Mouse (Mus musculus) MEL (cell line): ENCODE measurements around the gene Slc5a2. TPM values are rescaled to one million over a fixed set of nuclear protein-coding genes. Genes with fewer than 3 reads are reported as not detected.
A peak's percentile ranks its signal among the peaks of the same experiment; 100 is the strongest.

ENCODE experiments used
- DNase-seq: peaks from one replicate; pipeline ENCODE4 v3.0.0; 2011; ENCODE audit warnings: low read depth, low spot score
- H3K27ac ChIP-seq: 2 replicates; pipeline ENCODE4 v1.5.1; 2012; ENCODE audit warnings: low read depth, mild to moderate bottlenecking, control low read depth, low read length, moderate library complexity; ENCODE audit not compliant: control insufficient read depth
- H3K27me3 ChIP-seq, 2 experiments: fragments of 150-350 bp in 1 of 2; sonication (generic) in 1 of 2; 2 replicates each; pipeline ENCODE4 v1.6.1; 2012; ENCODE audit warnings: low read length in 2 of 2, mild to moderate bottlenecking in 2 of 2, improper control_type of control experiment in 1 of 2, moderate library complexity in 1 of 2; ENCODE audit not compliant: insufficient read depth in 2 of 2, control insufficient read depth in 1 of 2
- H3K36me3 ChIP-seq, 2 experiments: 2 replicates each; pipeline ENCODE4 v1.6.1; 2012 to 2014; ENCODE audit warnings: low read length in 2 of 2, improper control_type of control experiment in 1 of 2, inconsistent platforms in 1 of 2, mild to moderate bottlenecking in 1 of 2; ENCODE audit not compliant: insufficient read depth in 2 of 2, control insufficient read depth in 1 of 2
- H3K4me1 ChIP-seq, 2 experiments: fragments of 150-350 bp in 1 of 2; sonication (generic) in 1 of 2; 2 replicates each; pipeline ENCODE4 v1.6.1; 2012; ENCODE audit warnings: low read length in 2 of 2, improper control_type of control experiment in 1 of 2, mild to moderate bottlenecking in 1 of 2; ENCODE audit not compliant: insufficient read depth in 2 of 2, control insufficient read depth in 1 of 2
- H3K4me3 ChIP-seq, 2 experiments: fragments of 150-350 bp in 1 of 2; sonication (generic) in 1 of 2; 2 replicates each; pipeline ENCODE4 v1.5.1; 2012; ENCODE audit warnings: low read depth in 2 of 2, low read length in 2 of 2, mild to moderate bottlenecking in 2 of 2, moderate library complexity in 2 of 2, control low read depth in 1 of 2, improper control_type of control experiment in 1 of 2; ENCODE audit not compliant: control insufficient read depth in 1 of 2, insufficient read depth in 1 of 2
- H3K79me2 ChIP-seq: 2 replicates; pipeline ENCODE4 v1.6.1; 2012; ENCODE audit warnings: mild to moderate bottlenecking, low read length, moderate library complexity; ENCODE audit not compliant: control insufficient read depth, poor library complexity, insufficient read depth
- H3K9ac ChIP-seq: 2 replicates; pipeline ENCODE4 v1.6.1; 2012; ENCODE audit warnings: low read depth, mild to moderate bottlenecking, control low read depth, low read length, moderate library complexity; ENCODE audit not compliant: control insufficient read depth, poor library complexity, severe bottlenecking
- H3K9me3 ChIP-seq: fragments of 150-350 bp; sonication (generic); replicated peaks from 2 replicates; pipeline ENCODE4 v1.6.1; 2012; ENCODE audit warnings: mild to moderate bottlenecking, low read length, improper control_type of control experiment, moderate library complexity; ENCODE audit not compliant: insufficient read depth
- BHLHE40 ChIP-seq: IDR thresholded peaks from 2 replicates; pipeline ENCODE4 v1.6.1; 2012; ENCODE audit warnings: low read depth, mild to moderate bottlenecking, inconsistent platforms, low read length, improper control_type of control experiment, borderline replicate concordance
- CHD2 ChIP-seq: IDR thresholded peaks from 2 replicates; pipeline ENCODE4 v1.6.1; 2011; ENCODE audit warnings: low read length, improper control_type of control experiment
- CTCF ChIP-seq, 3 experiments: IDR thresholded peaks in 2 of 3; conservative IDR thresholded peaks in 1 of 3; 2 replicates each; pipeline ENCODE4 v1.5.1; 2011 to 2012; ENCODE audit warnings: low read length in 3 of 3, low read depth in 2 of 3, mild to moderate bottlenecking in 2 of 3, improper control_type of control experiment in 1 of 3, inconsistent platforms in 1 of 3, mixed read lengths in 1 of 3, moderate library complexity in 1 of 3; ENCODE audit not compliant: control insufficient read depth in 1 of 3, insufficient read depth in 1 of 3, poor library complexity in 1 of 3, severe bottlenecking in 1 of 3
- EP300 ChIP-seq, 2 experiments: IDR thresholded peaks; 2 replicates each; pipeline ENCODE4 v1.6.1; 2011; ENCODE audit warnings: improper control_type of control experiment in 2 of 2, low read length in 2 of 2, low read depth in 1 of 2, mild to moderate bottlenecking in 1 of 2
- ETS1 ChIP-seq: IDR thresholded peaks from 2 replicates; pipeline ENCODE4 v1.6.1; 2012; ENCODE audit warnings: low read depth, mild to moderate bottlenecking, inconsistent platforms, low read length, improper control_type of control experiment, moderate library complexity
- GABPA ChIP-seq: IDR thresholded peaks from 2 replicates; pipeline ENCODE4 v1.6.1; 2012; ENCODE audit warnings: low read depth, mild to moderate bottlenecking, inconsistent platforms, low read length, improper control_type of control experiment, moderate library complexity
- HCFC1 ChIP-seq: IDR thresholded peaks from 2 replicates; pipeline ENCODE4 v1.6.1; 2012; ENCODE audit warnings: low read depth, mild to moderate bottlenecking, inconsistent platforms, low read length, improper control_type of control experiment, moderate library complexity
- JUND ChIP-seq: IDR thresholded peaks from 2 replicates; pipeline ENCODE4 v1.6.1; 2011; ENCODE audit warnings: low read depth, mild to moderate bottlenecking, improper control_type of control experiment, low read length
- MAX ChIP-seq: IDR thresholded peaks from 2 replicates; pipeline ENCODE4 v1.6.1; 2011; ENCODE audit warnings: low read length, improper control_type of control experiment
- MEF2A ChIP-seq: IDR thresholded peaks from 2 replicates; pipeline ENCODE4 v1.6.1; 2014; ENCODE audit warnings: low read depth, mild to moderate bottlenecking, inconsistent platforms, low read length, improper control_type of control experiment; ENCODE audit not compliant: poor library complexity, insufficient replicate concordance, severe bottlenecking; ENCODE audit errors: extremely low read depth
- MYB ChIP-seq: IDR thresholded peaks from 2 replicates; pipeline ENCODE4 v1.6.1; 2011; ENCODE audit warnings: mild to moderate bottlenecking, low read depth, low read length, improper control_type of control experiment
- MYC ChIP-seq: IDR thresholded peaks from 2 replicates; pipeline ENCODE4 v1.6.1; 2011; ENCODE audit warnings: low read depth, mild to moderate bottlenecking, low read length, improper control_type of control experiment, moderate library complexity
- NELFE ChIP-seq: IDR thresholded peaks from 2 replicates; pipeline ENCODE4 v1.6.1; 2011; ENCODE audit warnings: low read depth, low read length, improper control_type of control experiment
- NRF1 ChIP-seq: IDR thresholded peaks from 2 replicates; pipeline ENCODE4 v1.6.1; 2014; ENCODE audit warnings: low read depth, mild to moderate bottlenecking, inconsistent platforms, low read length, improper control_type of control experiment, moderate library complexity; ENCODE audit not compliant: poor library complexity, insufficient read depth, severe bottlenecking
- POLR2A ChIP-seq, 2 experiments: IDR thresholded peaks; 2 replicates each; pipeline ENCODE4 v1.6.1; 2011 to 2012; ENCODE audit warnings: low read length in 2 of 2, mild to moderate bottlenecking in 2 of 2, control low read depth in 1 of 2, improper control_type of control experiment in 1 of 2, low read depth in 1 of 2, moderate library complexity in 1 of 2; ENCODE audit not compliant: control insufficient read depth in 1 of 2, insufficient read depth in 1 of 2, poor library complexity in 1 of 2
- POLR2AphosphoS2 ChIP-seq: IDR thresholded peaks from 2 replicates; pipeline ENCODE4 v1.6.1; 2011; ENCODE audit warnings: low read length, improper control_type of control experiment
- POLR2AphosphoS5 ChIP-seq: IDR thresholded peaks from 2 replicates; pipeline ENCODE4 v1.6.1; 2012; ENCODE audit warnings: low read depth, borderline replicate concordance, mild to moderate bottlenecking, inconsistent platforms, low read length, moderate library complexity, mixed read lengths
- RAD21 ChIP-seq: IDR thresholded peaks from 2 replicates; pipeline ENCODE4 v1.6.1; 2011; ENCODE audit warnings: mild to moderate bottlenecking, low read depth, low read length, improper control_type of control experiment
- SMC3 ChIP-seq: IDR thresholded peaks from 2 replicates; pipeline ENCODE4 v1.6.1; 2011; ENCODE audit warnings: low read depth, low read length, improper control_type of control experiment
- TAL1 ChIP-seq: IDR thresholded peaks from 2 replicates; pipeline ENCODE4 v1.6.1; 2012; ENCODE audit warnings: mild to moderate bottlenecking, inconsistent platforms, low read length, moderate library complexity, mixed read lengths
- TBP ChIP-seq: IDR thresholded peaks from 2 replicates; pipeline ENCODE4 v1.8.0; 2011; ENCODE audit warnings: low read depth, low read length, improper control_type of control experiment
- TCF12 ChIP-seq: IDR thresholded peaks from 2 replicates; pipeline ENCODE4 v1.6.1; 2014; ENCODE audit warnings: low read depth, mild to moderate bottlenecking, inconsistent platforms, low read length, improper control_type of control experiment, moderate library complexity
- USF1 ChIP-seq: IDR thresholded peaks from 2 replicates; pipeline ENCODE4 v1.6.1; 2014; ENCODE audit warnings: low read depth, mild to moderate bottlenecking, inconsistent platforms, low read length, improper control_type of control experiment, moderate library complexity
- ZC3H11A ChIP-seq: IDR thresholded peaks from 2 replicates; pipeline ENCODE4 v1.6.1; 2012; ENCODE audit warnings: low read depth, mild to moderate bottlenecking, inconsistent platforms, low read length, improper control_type of control experiment
- ZMIZ1 ChIP-seq: IDR thresholded peaks from 2 replicates; pipeline ENCODE4 v1.6.1; 2012; ENCODE audit warnings: low read depth, mild to moderate bottlenecking, inconsistent platforms, low read length, improper control_type of control experiment, moderate library complexity
- polyA plus RNA-seq, 2 experiments: library from polyadenylated mRNA; stranded (reverse) in 1 of 2; unstranded in 1 of 2; fragments of >175 nt in 1 of 2; fragments of >200 nt in 1 of 2; gene quantifications; 2 replicates each; pipeline versions ENCODE4 v1.2.1 to v1.2.4; 2012; ENCODE audit warnings: low replicate concordance in 2 of 2, low read depth in 1 of 2; ENCODE audit not compliant: insufficient read length in 2 of 2, insufficient read depth in 1 of 2, missing spikeins in 1 of 2
- total RNA-seq: library from RNA; depleted of rRNA; stranded (reverse); fragments of 300-350 nt; gene quantifications from 2 replicates; pipeline ENCODE4 v1.2.3, GENCODE M21; 2012

The Slc5a2 gene
- total and polyA plus RNA-seq, 3 experiments: 0.25 to 0.58 TPM; not detected in 1

DNA sequence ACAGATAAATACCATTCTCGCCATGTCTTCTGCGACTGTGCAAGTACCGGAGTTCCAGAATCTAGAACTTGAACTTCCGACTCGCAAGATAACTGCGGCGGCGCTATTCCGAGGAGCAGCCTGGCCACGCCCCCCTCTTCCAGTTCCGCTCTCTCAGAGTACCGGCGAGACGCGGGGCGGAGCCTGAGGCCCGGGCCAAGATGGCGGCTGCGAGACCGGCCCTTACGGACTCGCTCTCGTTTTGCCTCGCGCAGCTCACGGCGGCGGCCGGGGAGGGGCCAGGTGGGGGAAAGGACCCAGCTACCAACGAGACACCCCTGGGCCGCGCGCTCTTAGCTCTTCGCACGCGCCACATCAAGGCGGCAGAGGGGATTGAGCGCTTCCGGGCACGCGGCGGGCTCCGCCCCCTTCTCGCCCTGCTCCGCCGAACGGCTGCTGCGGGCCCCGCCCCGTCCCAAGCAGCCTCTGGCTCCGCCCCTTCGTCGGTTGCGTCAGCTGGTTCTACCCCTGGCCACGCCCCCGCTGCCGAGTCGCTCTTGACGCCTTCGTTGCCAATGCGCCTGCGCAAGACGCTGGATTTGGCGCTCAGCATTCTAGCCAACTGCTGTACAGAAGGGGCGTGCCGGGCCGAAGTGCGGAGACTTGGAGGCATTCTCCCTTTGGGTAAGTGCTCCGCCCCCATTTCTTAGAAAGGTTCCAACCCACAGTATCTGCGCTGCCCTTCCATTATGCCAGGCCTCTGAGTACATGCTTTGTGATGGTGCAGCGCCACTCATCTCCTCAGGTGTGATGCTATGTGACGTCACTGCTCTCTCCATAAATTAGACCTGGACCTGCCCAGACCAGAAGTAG, 27.3 kb upstream of the Slc5a2 start, which contains the start of gene 9130023H24Rik (continued):
- TF ChIP-seq NRF1 (peak; percentile 100), BHLHE40 (no peak; the same call in 1 of the 2 replicates), RAD21 (no peak), USF1 (peak; percentile 73), HCFC1 (peak; percentile 75), NELFE (peak; percentile 67), MYB (no peak), EP300 (IDR thresholded peaks at IDR 0.05; ENCODE audit: low read depth in 1 of 2, low read length in 2 of 2) (no peak), POLR2AphosphoS5 (no peak), POLR2A (IDR thresholded peaks at IDR 0.05; ENCODE audit: control insufficient read depth in 1 of 2, insufficient read depth in 1 of 2, low read depth in 1 of 2, low read length in 2 of 2, poor library complexity in 1 of 2) (peak; percentile 41 to 70; a peak in 2 of 4 replicates), TCF12 (peak; percentile 69; the same call in 1 of the 2 replicates), JUND (no peak), TAL1 (no peak), MEF2A (no peak), ETS1 (peak; percentile 52; the same call in 1 of the 2 replicates), MYC (no peak), ZC3H11A (no peak), CHD2 (no peak), POLR2AphosphoS2 (no peak), ZMIZ1 (peak; percentile 53), TBP (peak; percentile 66)

DNA sequence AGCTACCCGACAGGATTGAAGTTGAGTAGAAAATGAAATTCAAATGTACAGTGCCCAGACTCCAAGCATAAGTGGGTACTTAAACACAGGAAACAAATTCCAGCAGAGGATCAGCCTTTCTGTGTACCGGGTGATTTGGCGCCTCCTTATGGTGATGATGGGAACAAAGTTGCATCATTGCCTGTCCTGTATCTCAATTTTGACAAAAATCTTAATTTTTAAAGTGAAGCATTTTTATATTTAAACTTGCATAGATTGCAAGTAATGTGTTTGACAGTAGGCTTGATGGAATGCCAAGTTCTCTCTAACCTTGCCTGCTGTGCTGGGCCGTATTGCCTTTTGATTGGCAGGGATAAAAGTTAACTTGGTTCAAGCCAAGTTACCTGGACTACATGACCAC, 26.5 kb upstream of the Slc5a2 start:
- Histone ChIP-seq H3K79me2 (peaks cover 6% of the 10 kb centered on the region), H3K9ac (peak overlapping the region; percentile 66), H3K4me1 (peaks cover 0 to 11% of the 10 kb centered on the region in 2 experiments; a peak in 3 of 4 replicates), H3K27ac (peak overlapping the region; percentile 71), H3K4me3 (peak overlapping the region; percentile 45 to 62), H3K27me3 (no peaks in the 10 kb centered on the region), H3K36me3 (peaks cover 0 to 7% of the 10 kb centered on the region in 2 experiments; a peak in 2 of 4 replicates), H3K9me3 (no peaks in the 10 kb centered on the region)
- DNase-seq: peak; percentile 83
- TF ChIP-seq MAX (no peak), POLR2A (IDR thresholded peaks at IDR 0.05; ENCODE audit: control insufficient read depth in 1 of 2, insufficient read depth in 1 of 2, low read depth in 1 of 2, low read length in 2 of 2, poor library complexity in 1 of 2) (no peak), TBP (0 out of 2 replicates have a peak, but pooled peaks have one; percentile 15), ETS1 (0 out of 2 replicates have a peak, but pooled peaks have one; percentile 15), TCF12 (no peak), GABPA (no peak), CTCF (IDR thresholded peaks at IDR 0.05 in 2 of 3, conservative IDR thresholded peaks at IDR 0.05 in 1 of 3; ENCODE audit: control insufficient read depth in 1 of 3, insufficient read depth in 1 of 3, low read depth in 2 of 3, low read length in 3 of 3, poor library complexity in 1 of 3, severe bottlenecking in 1 of 3) (peak; percentile 61 to 78 (median 71)), RAD21 (peak; percentile 47), JUND (no peak), SMC3 (peak; percentile 58)
